Mouse (Mus musculus) liver, embryonic 14.5 days (tissue): Measurements from ENCODE around the gene Gramd4.

ENCODE experiments used
- CTCF ChIP-seq: IDR thresholded peaks from 2 replicates; pipeline ENCODE4 v1.5.1; 2016; ENCODE audit warnings: antibody characterized with exemption, low read depth, control low read depth
- EP300 ChIP-seq: IDR thresholded peaks from 2 replicates; pipeline ENCODE4 v1.6.1; 2016; ENCODE audit warnings: antibody characterized with exemption, low read depth

DNA sequence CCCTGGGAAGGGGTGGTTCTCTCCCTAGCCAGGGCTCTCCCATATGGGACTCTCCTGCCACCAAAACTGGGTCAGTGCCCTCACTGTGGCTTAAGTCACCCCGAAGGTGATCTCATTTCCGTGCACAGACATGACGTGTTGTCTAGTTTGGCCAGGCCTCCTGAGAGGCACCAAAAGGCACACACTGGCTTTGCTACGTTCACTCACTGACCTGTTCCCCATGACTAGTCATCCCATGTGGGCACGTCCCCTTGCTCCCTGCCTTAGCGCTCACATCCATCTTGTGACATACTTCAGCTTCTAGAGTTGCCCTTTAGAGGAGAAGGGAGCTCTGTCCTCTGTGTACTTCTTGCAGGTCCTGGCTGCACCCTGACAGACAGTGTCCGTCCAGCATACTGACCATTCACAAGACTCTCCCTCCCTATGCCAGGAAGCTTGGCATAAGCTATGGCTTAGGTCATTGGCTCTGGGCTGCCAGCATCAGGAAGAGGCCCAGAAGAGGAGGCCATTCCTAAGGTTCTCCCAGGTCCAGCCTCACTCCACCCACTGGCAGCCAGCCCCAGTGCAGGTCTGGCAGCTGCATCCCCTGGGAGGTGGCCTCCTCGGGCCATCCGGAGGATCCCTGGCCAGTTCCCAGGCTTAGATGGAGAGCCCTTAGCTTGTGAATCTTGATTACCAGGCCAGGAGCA, 64.9 kb downstream of the Gramd4 start:
- no peak for TF ChIP-seq CTCF
- TF ChIP-seq EP300, result no peak
